Mouse (Mus musculus) midbrain, embryonic 16.5 days (tissue): Measurements from ENCODE around the gene Mfng. TPM values are rescaled to one million over a fixed set of nuclear protein-coding genes. Genes with fewer than 3 reads are reported as not detected.

Experiments
- ATAC-seq: fragments of 200-750 bp; cut with Nextera tagmentation; 2 replicates; pipeline ENCODE4 v1.8.0; 2017; ENCODE audit warnings: moderate TSS enrichment
- H3K27ac ChIP-seq: fragments of 300-500 bp; sonication (generic); 2 replicates; pipeline ENCODE4 v1.5.1; 2014; ENCODE audit warnings: mild to moderate bottlenecking, low read length, mixed read lengths
- H3K27me3 ChIP-seq: fragments of 300-500 bp; sonication (generic); 2 replicates; pipeline ENCODE4 v1.6.1; 2014; ENCODE audit warnings: low read depth, low read length, mixed read lengths; ENCODE audit not compliant: control insufficient read depth, insufficient read depth
- H3K36me3 ChIP-seq: fragments of 300-500 bp; sonication (generic); 2 replicates; pipeline ENCODE4 v1.6.1; 2014; ENCODE audit warnings: mild to moderate bottlenecking, low read length, moderate library complexity, mixed read lengths; ENCODE audit not compliant: control insufficient read depth, insufficient read depth
- H3K4me1 ChIP-seq: fragments of 300-500 bp; sonication (generic); 2 replicates; pipeline ENCODE4 v1.6.1; 2014; ENCODE audit warnings: mild to moderate bottlenecking, low read length, mixed read lengths; ENCODE audit not compliant: control insufficient read depth, insufficient read depth
- H3K4me2 ChIP-seq: fragments of 300-500 bp; sonication (generic); 2 replicates; pipeline ENCODE4 v1.6.1; 2014; ENCODE audit warnings: mild to moderate bottlenecking, low read length, mixed read lengths
- H3K4me3 ChIP-seq: fragments of 300-500 bp; sonication (generic); 2 replicates; pipeline ENCODE4 v1.5.1; 2014; ENCODE audit warnings: low read depth, mild to moderate bottlenecking, low read length, moderate library complexity, mixed read lengths
- H3K9ac ChIP-seq: fragments of 300-500 bp; sonication (generic); 2 replicates; pipeline ENCODE4 v1.6.1; 2014; ENCODE audit warnings: low read depth, low read length, mixed read lengths
- H3K9me3 ChIP-seq: fragments of 300-500 bp; sonication (generic); replicated peaks from 2 replicates; pipeline ENCODE4 v1.6.1; 2014; ENCODE audit warnings: mild to moderate bottlenecking, low read length, mixed read lengths; ENCODE audit not compliant: control insufficient read depth, poor library complexity, severe bottlenecking
- WGBS: fragments of 180-500 bp; shearing (Covaris S2); extraction: QIAGEN DNeasy Blood & Tissue Kit; methylation state at CpG from one replicate; pipeline ENCODE4 v1.1.7; 2014; 5-methylcytosine and 5-hydroxymethylcytosine counted together
- polyA plus RNA-seq: library from polyadenylated mRNA; unstranded; fragments of >200 nt; fragmentation: Nextera tagmentation; extraction: Ambion mirVana; gene quantifications from 2 replicates; pipeline ENCODE4 v1.2.1, GENCODE M21; 2015

Mfng gene
- polyA plus RNA-seq, 1 experiment from 2014 or later: 13.5 TPM

DNA sequence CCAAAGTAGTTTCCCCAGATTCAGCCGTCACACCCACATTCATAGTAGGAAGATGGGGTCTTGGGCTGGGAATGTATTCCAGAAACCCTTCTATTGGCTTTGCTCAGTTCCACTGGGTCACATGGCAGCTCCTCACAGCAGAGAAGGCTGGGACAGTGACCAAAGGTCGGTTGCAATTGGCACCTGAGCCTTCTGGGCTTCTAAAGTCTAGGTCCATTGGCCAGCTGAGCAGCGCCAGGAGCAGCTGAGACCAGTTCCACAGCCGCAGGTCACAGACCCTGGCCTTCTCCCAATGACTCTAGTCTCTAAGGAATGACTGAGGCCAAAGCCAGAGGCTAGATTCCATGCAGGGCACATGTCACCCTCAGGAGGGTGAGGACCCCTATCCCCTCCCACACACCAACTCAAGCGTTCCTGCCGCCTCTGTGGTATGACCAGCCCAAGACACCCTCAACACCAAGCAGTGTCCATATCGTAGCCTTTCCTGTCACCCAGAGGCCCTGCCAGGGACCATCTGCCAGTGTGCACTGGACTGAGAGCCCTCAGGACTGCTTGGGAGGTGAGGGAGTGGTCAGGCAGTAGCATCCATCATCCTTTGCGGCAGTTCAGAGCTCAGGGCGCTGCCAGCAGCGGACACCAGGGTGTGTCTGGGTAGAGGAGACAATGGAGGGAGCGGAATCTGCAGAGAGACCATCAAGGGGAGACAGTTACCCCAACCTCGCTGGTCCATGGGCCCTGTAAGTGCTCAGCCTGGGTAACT lies 17.1 kb downstream of the Mfng start:
- Histone ChIP-seq H3K9me3 (no peaks in the 10 kb centered on the region), H3K4me2 (no peak overlapping the region), H3K4me1 (peaks cover 4% of the 10 kb centered on the region), H3K36me3 (no peaks in the 10 kb centered on the region), H3K27ac (no peak overlapping the region), H3K27me3 (no peaks in the 10 kb centered on the region), H3K9ac (no peak overlapping the region), H3K4me3 (no peak overlapping the region)
- no peak for ATAC-seq
- 86% methylated on average over 12 of the region's 12 CpGs for WGBS

DNA sequence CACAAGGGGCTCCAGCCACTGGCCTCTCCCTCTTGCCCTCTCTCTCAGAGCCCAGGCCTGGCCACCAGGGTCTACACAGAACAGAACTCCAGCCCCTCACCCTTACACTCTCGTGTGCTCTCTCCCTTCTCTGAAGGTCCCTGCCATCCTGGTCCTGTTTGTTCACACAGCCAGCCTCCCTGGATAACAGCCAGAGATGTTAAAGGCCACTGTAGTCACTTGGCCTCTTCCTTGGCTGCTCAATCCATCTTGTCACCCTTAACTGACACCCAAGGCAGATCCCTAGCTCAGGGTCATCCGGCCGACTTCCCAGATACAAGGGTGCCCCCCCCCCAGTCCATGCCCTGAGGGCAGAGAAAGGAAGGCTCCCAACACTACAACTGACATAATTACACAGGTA lies 18.0 kb downstream of the Mfng start:
- Histone ChIP-seq H3K4me2 (no peak overlapping the region), H3K4me1 (peaks cover 8% of the 10 kb centered on the region), H3K9me3 (no peaks in the 10 kb centered on the region), H3K4me3 (no peak overlapping the region), H3K36me3 (no peaks in the 10 kb centered on the region), H3K27me3 (no peaks in the 10 kb centered on the region), H3K9ac (no peak overlapping the region), H3K27ac (no peak overlapping the region)
- 80% methylated on average over 3 of the region's 3 CpGs for WGBS
- ATAC-seq: no peak

DNA sequence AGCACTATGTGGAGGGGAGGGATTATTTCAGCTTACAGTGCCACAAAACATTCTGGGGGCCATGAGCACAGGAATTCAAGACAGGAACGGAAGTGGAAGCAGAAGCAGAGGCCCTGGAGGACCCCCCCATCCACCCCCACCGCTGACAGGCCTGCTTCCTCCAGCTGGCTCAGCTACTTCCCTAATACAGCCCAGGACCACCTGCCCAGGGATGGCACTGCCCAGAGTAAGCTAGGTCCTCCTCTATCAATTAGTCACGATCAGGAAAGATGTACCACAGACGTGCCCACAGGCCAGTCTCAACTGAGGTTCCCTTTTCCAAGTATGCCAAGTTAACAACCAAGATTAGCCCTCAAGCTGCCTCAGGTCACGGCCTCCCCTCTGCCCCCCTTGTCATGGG lies 19.1 kb downstream of the Mfng start:
- H3K36me3 ChIP-seq: no peaks in the 10 kb centered on the region
- peaks cover 8% of the 10 kb centered on the region for H3K4me1 ChIP-seq
- no peak overlapping the region for H3K4me2 ChIP-seq
- ATAC-seq: no peak
- H3K27ac ChIP-seq: no peak overlapping the region
- 72% methylated on average over 5 of the region's 5 CpGs for WGBS
- H3K9me3 ChIP-seq: no peaks in the 10 kb centered on the region
- H3K27me3 ChIP-seq: no peaks in the 10 kb centered on the region
- no peak overlapping the region for H3K4me3 ChIP-seq
- no peak overlapping the region for H3K9ac ChIP-seq

DNA sequence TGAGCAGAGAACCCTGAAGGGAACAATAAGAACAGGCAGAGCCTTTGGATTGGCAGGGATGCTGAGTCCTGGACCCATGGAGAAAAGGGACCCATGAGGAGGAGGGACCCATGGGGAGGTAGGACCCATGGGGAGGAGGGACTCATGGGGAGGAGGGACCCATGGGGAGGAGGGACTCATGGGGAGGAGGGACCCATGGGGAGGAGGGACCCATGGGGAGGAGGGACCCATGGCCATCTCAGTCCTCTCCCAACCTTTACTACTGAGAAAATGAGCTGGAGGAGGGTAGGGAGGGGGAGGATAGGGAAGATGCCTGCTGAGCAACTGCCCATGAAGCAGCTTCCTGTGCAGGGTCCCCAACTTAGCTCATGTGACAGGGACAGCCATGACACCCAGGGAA lies 20.3 kb downstream of the Mfng start:
- peaks cover 8% of the 10 kb centered on the region for H3K4me1 ChIP-seq
- no peaks in the 10 kb centered on the region for H3K9me3 ChIP-seq
- H3K4me2 ChIP-seq: no peak overlapping the region
- no peaks in the 10 kb centered on the region for H3K27me3 ChIP-seq
- no peak overlapping the region for H3K9ac ChIP-seq
- H3K27ac ChIP-seq: no peak overlapping the region
- no peaks in the 10 kb centered on the region for H3K36me3 ChIP-seq
- H3K4me3 ChIP-seq: no peak overlapping the region
- ATAC-seq: no peak

GRCm38 (mm10) chr15:78750608-78751350 lies 22.5 kb downstream of the Mfng start:
- Histone ChIP-seq H3K4me3 (no peak overlapping the region), H3K27ac (no peak overlapping the region), H3K27me3 (no peaks in the 10 kb centered on the region), H3K9ac (no peak overlapping the region), H3K4me2 (no peak overlapping the region), H3K36me3 (no peaks in the 10 kb centered on the region), H3K4me1 (peaks cover 8% of the 10 kb centered on the region), H3K9me3 (no peaks in the 10 kb centered on the region)
- peak; percentile 57; the same call in 1 of the 2 replicates for ATAC-seq
- 47% methylated on average over 6 of the region's 6 CpGs for WGBS

DNA sequence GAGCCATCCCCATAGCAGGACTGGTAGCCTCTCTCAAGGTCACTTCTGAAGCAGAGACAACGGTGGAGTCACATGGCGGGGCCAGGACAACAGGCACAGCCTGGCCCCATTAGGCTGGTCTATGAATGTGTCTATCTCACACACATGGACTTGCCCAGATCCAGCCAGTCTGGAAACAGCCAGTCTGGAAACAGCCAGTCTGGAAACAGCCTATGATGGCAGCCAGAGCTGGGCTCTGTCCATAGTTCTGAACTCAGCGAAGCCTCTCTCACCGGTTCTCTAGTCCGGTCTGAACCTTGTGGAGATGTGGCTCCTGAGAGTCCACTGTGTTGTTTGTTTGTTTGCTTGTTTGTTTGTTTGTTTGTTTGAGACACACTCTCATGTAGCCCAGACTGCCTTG lies 23.4 kb downstream of the Mfng start:
- Histone ChIP-seq H3K36me3 (no peaks in the 10 kb centered on the region), H3K9me3 (no peaks in the 10 kb centered on the region), H3K4me1 (peaks cover 8% of the 10 kb centered on the region), H3K27ac (no peak overlapping the region), H3K4me2 (no peak overlapping the region), H3K4me3 (no peak overlapping the region), H3K27me3 (no peaks in the 10 kb centered on the region), H3K9ac (no peak overlapping the region)
- no peak for ATAC-seq
- 66% methylated on average over 5 of the region's 5 CpGs for WGBS

GRCm38 (mm10) chr15:78744206-78744605 lies 29.1 kb downstream of the Mfng start:
- Histone ChIP-seq H3K27ac (no peak overlapping the region), H3K4me3 (no peak overlapping the region), H3K36me3 (no peaks in the 10 kb centered on the region), H3K9me3 (no peaks in the 10 kb centered on the region), H3K4me1 (no peaks in the 10 kb centered on the region), H3K27me3 (no peaks in the 10 kb centered on the region), H3K9ac (no peak overlapping the region), H3K4me2 (no peak overlapping the region)
- ATAC-seq: peak; percentile 41
- 5% methylated on average over 5 of the region's 5 CpGs for WGBS

DNA sequence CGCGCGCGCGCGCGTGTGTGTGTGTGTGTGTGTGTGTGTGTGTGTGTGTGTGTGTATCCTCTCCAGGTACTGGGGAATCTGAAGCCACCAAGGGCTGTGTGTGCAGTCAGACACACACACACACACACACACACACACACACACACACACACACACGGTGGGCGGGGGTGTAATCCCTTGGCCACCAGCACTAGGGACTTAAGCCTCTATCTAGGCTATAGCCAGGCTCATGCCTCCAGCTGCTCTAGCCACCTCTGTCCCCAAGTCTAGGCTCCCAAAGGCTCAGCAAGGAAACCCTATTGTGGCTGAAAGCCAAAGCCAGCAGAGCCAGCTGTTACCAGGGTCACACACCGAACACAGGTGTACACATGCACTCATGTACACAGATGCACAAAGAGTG lies 30.4 kb downstream of the Mfng start:
- Histone ChIP-seq H3K27ac (no peak overlapping the region), H3K4me2 (no peak overlapping the region), H3K27me3 (no peaks in the 10 kb centered on the region), H3K9me3 (no peaks in the 10 kb centered on the region), H3K4me3 (no peak overlapping the region), H3K36me3 (no peaks in the 10 kb centered on the region), H3K4me1 (no peaks in the 10 kb centered on the region), H3K9ac (no peak overlapping the region)
- WGBS: 76% methylated on average over 1 of the region's 10 CpGs
- ATAC-seq: no peak

DNA sequence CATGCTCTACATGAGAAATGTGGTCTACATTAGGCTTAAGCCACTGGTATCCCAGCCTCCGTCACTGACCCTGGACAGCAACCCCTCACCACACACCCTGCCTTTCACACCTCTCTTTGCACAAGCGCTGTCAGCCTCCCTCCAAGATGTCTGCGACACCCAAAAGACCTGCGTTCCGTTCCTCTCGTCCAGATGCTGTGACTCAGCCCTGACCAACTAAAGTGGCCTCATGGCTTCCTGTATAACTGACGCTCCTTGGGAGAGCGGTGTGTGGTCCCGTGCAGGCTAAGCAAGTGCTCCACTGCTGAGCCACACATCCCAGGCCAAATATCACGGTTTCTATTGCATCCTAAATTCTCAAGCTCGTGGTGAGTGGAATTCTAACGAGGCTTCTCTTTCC lies 32.6 kb downstream of the Mfng start:
- H3K9me3 ChIP-seq: no peaks in the 10 kb centered on the region
- WGBS: 76% methylated on average over 12 of the region's 12 CpGs
- H3K27ac ChIP-seq: no peak overlapping the region
- peaks cover 8% of the 10 kb centered on the region; the same call in 1 of the 2 replicates for H3K4me1 ChIP-seq
- no peak overlapping the region for H3K4me2 ChIP-seq
- H3K36me3 ChIP-seq: no peaks in the 10 kb centered on the region
- no peak overlapping the region for H3K4me3 ChIP-seq
- no peak overlapping the region for H3K9ac ChIP-seq
- H3K27me3 ChIP-seq: no peaks in the 10 kb centered on the region
- ATAC-seq: no peak
